Mouse (Mus musculus): Measurements from ENCODE around the gene Apol10a.
"Not testable (repeated sequence)": the region's sequence is repeated elsewhere in the genome, so short reads cannot be mapped to it uniquely, and the experiment has no call there.

- not testable (repeated sequence) for TF ChIP-seq CTCF (IDR thresholded peaks at IDR 0.05); EP300 (IDR thresholded peaks at IDR 0.05; ENCODE audit: insufficient read depth, low read depth, low read length); POLR2A (IDR thresholded peaks at IDR 0.05; ENCODE audit: insufficient read depth, low read depth, low read length)
Observed at GRCm38 (mm10) chr15:77445668-77446067, 31.2 kb upstream of the Apol10a start.
